Mouse (Mus musculus) kidney, adult 2 months (tissue): Measurements from ENCODE around the gene Cxcr1.

Experiments
- CTCF ChIP-seq: fragments of 200-500 bp; conservative IDR thresholded peaks from 2 replicates; pipeline ENCODE4 v1.5.1; 2011; ENCODE audit warnings: low read depth, mild to moderate bottlenecking, control low read depth, low read length, moderate library complexity, mixed read lengths; ENCODE audit not compliant: insufficient read depth, insufficient read length
- POLR2A ChIP-seq: fragments of 200-500 bp; IDR thresholded peaks from one replicate; pipeline ENCODE4 v1.6.1; 2011; ENCODE audit warnings: low read depth, low read length, control low read depth

- TF ChIP-seq POLR2A (no peak), CTCF (no peak)
These were observed 32.9 kb upstream of the Cxcr1 start for GRCm38 (mm10) chr1:74227317-74227716.
